Comparison of ENCODE assay signal across 8 mouse cellular contexts in genomic region chr15:21109009-21109841, GRCm38 (mm10).
DNase-seq lines count a peak whose midpoint lies in the region; ATAC-seq and TF ChIP-seq lines count a peak whose summit lies in the region.

No protein-coding gene starts in this region.

- no peaks in the 10 kb centered on the region for H3K36me3 ChIP-seq in hindbrain, embryonic 14.5 days (replicated peaks; ENCODE audit: control insufficient read depth, insufficient read depth)
- H3K36me3 ChIP-seq in midbrain, postnatal 0 days (ENCODE audit: insufficient read depth, low read length) = no peaks in the 10 kb centered on the region

- 20% methylated on average over 11 of the region's 11 CpGs for WGBS in hindbrain, embryonic 14.5 days
- 12% methylated on average over 11 of the region's 11 CpGs for WGBS in midbrain, postnatal 0 days
- 20% methylated on average over 11 of the region's 11 CpGs for WGBS in lung, adult 2 months

- TF ChIP-seq POLR2A in lung, adult 2 months (IDR thresholded peaks at IDR 0.05; ENCODE audit: borderline replicate concordance, extremely low read depth, low read depth, low read length) = no peak

- no peaks in the 10 kb centered on the region for H3K4me1 ChIP-seq in hindbrain, embryonic 14.5 days (replicated peaks; ENCODE audit: control insufficient read depth, insufficient read depth, low read length)
- H3K4me1 ChIP-seq in midbrain, postnatal 0 days (ENCODE audit: insufficient read depth, low read length) = 0 out of 2 replicates have a peak, but pooled peaks cover 4% of the 10 kb centered on the region
- no peaks in the 10 kb centered on the region for H3K4me1 ChIP-seq in lung, adult 2 months (ENCODE audit: control insufficient read depth, insufficient read depth, low read length)

- TF ChIP-seq CTCF in midbrain, postnatal 0 days (IDR thresholded peaks at IDR 0.05) = peak; percentile 60
- TF ChIP-seq CTCF in lung, adult 2 months (IDR thresholded peaks at IDR 0.05; ENCODE audit: insufficient read depth, low read length) = no peak

- DNase-seq in cerebellum, postnatal 10 days = peak; percentile 20 to 33
- no peak for DNase-seq in cerebellum, postnatal 25 days
- DNase-seq in right cerebral cortex, adult 18-20 months = peak; percentile 27
- no peak for DNase-seq in right cerebral cortex, postnatal 36 days (ENCODE audit: low spot score in 2 of 2)
- DNase-seq in hindbrain, embryonic 14.5 days (ENCODE audit: low spot score) = no peak
- DNase-seq in midbrain, postnatal 0 days (ENCODE audit: low spot score) = peak; percentile 34
- no peak for DNase-seq in ovary, postnatal 10 days (ENCODE audit: low spot score)
- DNase-seq in lung, adult 2 months = no peak

- no peaks in the 10 kb centered on the region for H3K27me3 ChIP-seq in hindbrain, embryonic 14.5 days (ENCODE audit: control insufficient read depth, insufficient read depth, low read length)
- H3K27me3 ChIP-seq in midbrain, postnatal 0 days (ENCODE audit: insufficient read depth, low read length) = no peaks in the 10 kb centered on the region

- H3K27ac ChIP-seq in hindbrain, embryonic 14.5 days = no peak overlapping the region
- no peak overlapping the region for H3K27ac ChIP-seq in midbrain, postnatal 0 days (ENCODE audit: low read depth, low read length)

- ATAC-seq in hindbrain, embryonic 14.5 days (ENCODE audit: low FRiP score) = peak; percentile 62; the same call in 1 of the 2 replicates
- ATAC-seq in midbrain, postnatal 0 days (ENCODE audit: low FRiP score) = peak; percentile 60

- H3K9me3 ChIP-seq in hindbrain, embryonic 14.5 days (ENCODE audit: control insufficient read depth, low read length) = no peaks in the 10 kb centered on the region
- H3K9me3 ChIP-seq in midbrain, postnatal 0 days (ENCODE audit: low read length) = no peaks in the 10 kb centered on the region

- peak overlapping the region; percentile 11; the same call in 1 of the 2 replicates for H3K4me3 ChIP-seq in hindbrain, embryonic 14.5 days (replicated peaks; ENCODE audit: low read length)
- H3K4me3 ChIP-seq in midbrain, postnatal 0 days (ENCODE audit: low read depth, low read length) = 0 out of 2 replicates have a peak overlapping the region, but pooled peaks have one; percentile 15
- H3K4me3 ChIP-seq in lung, adult 2 months (replicated peaks; ENCODE audit: extremely low read depth, low read depth, low read length) = no peak overlapping the region

- H3K9ac ChIP-seq in hindbrain, embryonic 14.5 days = no peak overlapping the region
- H3K9ac ChIP-seq in midbrain, postnatal 0 days (replicated peaks; ENCODE audit: low read length, poor library complexity, severe bottlenecking) = no peak overlapping the region

- H3K4me2 ChIP-seq in hindbrain, embryonic 14.5 days (replicated peaks) = peak overlapping the region; percentile 40
- H3K4me2 ChIP-seq in midbrain, postnatal 0 days (ENCODE audit: low read depth, low read length, poor library complexity, severe bottlenecking) = peak overlapping the region; percentile 42

Comparison
In these comparisons a context has a peak if more than half of its experiments do, and no peak if none do; other contexts are left out.
1. DNase-seq: peak in cerebellum, postnatal 10 days (2 of 2), right cerebral cortex, adult 18-20 months (single experiment) and midbrain, postnatal 0 days (single experiment); none in cerebellum, postnatal 25 days (0 of 2), right cerebral cortex, postnatal 36 days (0 of 2), hindbrain, embryonic 14.5 days (single experiment), ovary, postnatal 10 days (single experiment) and lung, adult 2 months (single experiment).